Mouse (Mus musculus) left cerebral cortex, adult 8-10 months (tissue): Measurements from ENCODE around the gene Ttll5. TPM values are rescaled to one million over a fixed set of nuclear protein-coding genes. Genes with fewer than 3 reads are reported as not detected.

Experiments used
- DNase-seq, 2 experiments: peaks; one replicate each; pipeline ENCODE4 v3.0.0; 2022; ENCODE audit warnings: low spot score in 2 of 2
- total RNA-seq, 4 experiments: library from RNA; stranded (reverse); gene quantifications; 2 replicates each; pipeline ENCODE4 v1.2.4; 2022

Gene Ttll5
- total RNA-seq, 4 experiments from 2014 or later, result 42.6 to 50.6 (median 49.4) TPM

DNA sequence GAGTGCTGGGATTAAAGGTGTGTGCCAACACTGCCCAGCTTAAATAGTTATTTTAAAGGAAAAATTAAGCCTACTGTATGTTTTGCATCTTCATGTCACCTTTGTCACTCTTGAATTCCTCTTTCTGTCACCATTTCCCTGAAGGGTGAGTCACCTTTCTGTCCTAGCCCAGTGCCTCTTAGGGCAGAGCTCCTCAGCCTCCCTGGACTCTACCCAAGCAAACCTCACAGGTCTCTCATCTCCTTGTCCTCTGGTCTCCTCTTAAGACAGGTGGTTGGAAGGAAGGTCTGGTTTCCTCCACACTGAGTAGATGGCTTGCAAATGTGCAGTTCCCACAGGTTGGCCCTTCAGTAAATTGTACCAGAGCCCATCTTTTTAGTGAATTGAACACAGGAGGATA lies 143.4 kb downstream of the Ttll5 start:
- DNase-seq, result no peak

DNA sequence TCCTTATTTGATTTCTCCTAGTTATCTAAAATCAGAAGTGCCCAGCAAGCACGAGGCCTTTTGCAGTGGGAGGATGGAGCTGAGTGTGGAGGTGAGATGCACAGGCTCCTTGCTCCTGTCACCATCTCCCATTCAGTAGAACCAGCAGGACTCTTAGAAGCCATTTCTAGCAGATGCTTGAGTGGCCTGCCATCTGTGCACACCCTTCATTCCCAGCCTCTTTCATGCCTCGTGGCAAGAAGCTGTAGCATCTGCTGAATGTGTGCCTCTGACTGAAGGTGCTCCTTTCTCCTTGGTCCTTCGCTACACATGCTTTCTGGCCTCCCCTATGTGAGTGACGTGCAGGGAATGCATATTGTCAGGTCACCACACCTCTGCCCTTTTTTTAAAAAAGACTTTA lies 143.9 kb downstream of the Ttll5 start:
- peak in 1 of 2 experiments; percentile 55 for DNase-seq

DNA sequence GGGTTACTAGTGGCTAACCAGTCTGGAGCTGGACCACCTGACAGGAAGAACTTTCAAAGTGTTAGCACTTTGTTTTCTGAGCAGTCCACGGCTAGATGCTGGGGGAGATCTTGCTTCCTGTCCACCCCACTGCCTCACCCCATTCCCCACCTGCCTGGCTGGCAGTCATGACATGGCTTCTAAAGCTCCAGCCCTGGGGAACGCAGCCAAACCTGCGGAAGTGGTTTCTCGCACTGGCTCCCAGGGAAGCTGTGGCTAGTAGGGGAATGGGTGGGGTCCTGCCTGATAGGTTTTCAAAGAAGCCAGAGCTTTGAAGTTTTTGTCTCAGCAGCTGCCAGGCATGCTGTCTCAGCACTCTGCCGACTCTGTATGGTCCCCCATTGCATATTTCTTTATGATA lies 145.1 kb downstream of the Ttll5 start:
- no peak for DNase-seq

DNA sequence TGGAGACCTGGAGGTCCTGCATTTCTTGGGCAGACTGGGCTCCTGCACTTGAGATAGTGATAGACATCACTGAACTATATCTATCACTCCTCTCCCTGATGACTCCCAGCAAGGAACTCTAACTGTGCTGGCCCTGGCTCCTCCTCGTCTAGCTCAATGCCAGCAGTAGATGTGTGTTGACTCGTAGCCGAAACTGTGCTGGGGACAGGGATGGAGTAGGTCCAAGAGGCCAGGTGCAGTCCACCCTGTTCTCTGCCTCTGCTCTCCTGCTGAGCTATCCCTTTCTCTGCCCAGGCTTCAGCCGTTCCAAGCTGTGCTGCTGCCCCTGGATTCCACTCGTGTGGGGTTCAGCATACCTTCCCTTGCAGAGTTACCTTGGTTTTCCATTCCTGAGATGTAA lies 145.7 kb downstream of the Ttll5 start:
- DNase-seq, result no peak

DNA sequence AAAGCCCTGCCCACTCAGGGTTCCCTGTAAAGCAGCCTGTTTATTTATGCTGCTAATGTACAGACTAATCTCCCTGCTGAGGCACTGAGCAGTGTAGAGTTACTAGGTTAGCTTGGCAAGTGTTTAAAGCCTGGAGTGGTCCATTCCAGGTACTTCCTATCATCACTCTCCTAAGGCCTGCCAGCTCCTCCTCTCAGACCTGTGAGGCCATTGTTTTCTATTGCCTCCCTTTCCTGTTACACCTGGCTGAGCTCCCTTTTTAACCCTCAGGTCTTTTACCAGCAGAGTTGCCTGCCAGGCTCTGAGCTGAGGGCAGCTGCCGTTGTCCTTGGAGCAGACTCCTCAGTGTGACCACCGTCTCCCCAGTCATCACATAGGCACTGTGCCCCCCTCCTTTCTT lies 146.3 kb downstream of the Ttll5 start:
- DNase-seq, result no peak

DNA sequence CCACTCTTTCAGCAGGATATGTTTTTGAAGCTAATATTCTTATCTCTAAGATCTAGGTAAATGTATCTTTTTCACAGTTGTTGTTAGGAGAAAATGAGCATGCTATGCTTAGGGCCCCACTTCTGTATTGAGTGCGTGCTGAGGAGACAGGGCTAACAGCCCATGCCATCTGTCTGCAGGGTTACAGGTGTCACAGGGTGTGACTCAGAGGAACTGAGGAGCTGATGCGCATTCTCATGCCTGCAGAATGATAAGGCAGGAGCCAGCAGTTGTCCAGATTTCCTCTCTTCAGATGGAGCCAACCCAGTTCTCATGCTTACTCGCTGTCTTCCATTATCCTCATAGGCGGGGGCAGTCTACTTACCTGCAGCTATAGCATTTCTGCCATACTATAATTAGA lies 147.2 kb downstream of the Ttll5 start:
- DNase-seq, result no peak

DNA sequence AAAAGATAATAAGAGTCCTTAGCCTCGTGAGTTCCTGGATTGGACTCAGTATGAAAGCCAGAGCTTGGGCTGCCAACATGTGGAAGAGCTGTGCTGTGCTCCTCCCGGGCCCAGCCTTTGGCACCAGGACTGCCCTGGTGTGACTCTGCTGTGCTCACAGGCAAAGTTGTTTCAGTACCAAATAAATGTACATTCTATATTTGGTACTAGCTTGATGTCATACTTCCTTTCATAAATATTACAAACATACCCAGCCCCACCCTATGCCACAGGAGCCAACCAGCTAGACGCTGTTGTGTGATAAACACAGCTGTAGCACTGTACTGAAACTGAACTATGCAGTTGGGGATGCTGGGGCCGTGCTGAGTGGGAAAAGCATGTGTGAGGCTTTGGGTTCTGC lies 149.1 kb downstream of the Ttll5 start:
- no peak for DNase-seq

DNA sequence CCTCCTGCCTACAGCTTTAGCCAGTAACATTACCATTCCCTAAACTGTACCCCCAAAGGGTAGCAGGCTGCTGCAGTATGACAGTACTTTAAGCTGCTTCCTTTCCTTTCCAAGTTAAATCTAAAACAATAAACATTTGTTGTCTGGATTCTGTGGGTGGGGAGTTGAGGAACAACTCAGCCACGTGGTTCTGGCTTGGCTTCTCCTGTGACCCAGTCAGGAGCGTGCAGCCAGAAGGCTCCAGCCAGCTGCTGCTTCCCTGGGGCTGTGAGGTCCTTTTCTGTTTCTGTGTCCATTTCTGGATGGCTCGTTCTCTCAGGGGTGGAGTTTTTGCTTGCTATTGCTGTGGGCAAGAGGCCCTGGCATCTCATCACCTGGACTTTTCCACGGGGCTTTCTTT lies 149.6 kb downstream of the Ttll5 start:
- DNase-seq, result no peak

DNA sequence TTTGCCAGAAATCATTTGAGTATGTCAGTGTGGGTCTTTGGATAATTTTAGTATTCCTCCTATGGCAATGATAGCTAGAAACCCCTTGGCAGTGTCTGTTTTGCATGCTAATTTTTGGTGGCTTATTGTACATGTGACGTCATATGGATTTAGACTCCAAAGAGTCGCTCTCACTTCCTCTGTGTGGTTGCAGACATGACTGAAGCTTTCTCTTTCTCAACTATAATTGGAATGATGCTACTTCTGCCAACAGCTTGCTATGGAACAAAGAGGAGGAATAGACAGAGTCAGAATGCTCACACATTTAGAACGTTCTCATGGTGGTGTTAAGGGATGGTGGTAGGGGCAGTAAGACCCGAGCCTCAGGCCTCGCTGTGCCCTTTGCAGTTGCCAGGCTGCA lies 155.5 kb downstream of the Ttll5 start:
- DNase-seq, result no peak

DNA sequence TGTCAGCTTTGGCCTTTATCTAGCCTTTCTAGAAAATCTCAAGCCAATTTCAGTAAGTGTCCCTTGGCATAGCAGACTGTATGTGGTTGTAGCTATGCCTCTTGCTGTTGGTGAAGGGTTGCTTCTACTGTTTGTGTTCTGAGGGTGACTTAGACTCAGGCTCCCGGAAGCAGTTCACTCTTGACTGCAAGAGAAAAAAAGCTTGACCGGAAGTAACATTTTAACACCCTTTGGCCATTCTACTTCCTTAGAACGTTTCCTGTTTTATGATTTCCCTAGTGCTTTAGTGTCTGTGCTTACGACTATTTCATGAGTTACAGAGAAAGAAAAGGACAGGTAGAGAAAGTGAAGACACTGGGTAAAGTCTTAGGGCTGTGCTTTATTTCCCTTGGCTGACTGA lies 161.1 kb downstream of the Ttll5 start:
- no peak for DNase-seq

DNA sequence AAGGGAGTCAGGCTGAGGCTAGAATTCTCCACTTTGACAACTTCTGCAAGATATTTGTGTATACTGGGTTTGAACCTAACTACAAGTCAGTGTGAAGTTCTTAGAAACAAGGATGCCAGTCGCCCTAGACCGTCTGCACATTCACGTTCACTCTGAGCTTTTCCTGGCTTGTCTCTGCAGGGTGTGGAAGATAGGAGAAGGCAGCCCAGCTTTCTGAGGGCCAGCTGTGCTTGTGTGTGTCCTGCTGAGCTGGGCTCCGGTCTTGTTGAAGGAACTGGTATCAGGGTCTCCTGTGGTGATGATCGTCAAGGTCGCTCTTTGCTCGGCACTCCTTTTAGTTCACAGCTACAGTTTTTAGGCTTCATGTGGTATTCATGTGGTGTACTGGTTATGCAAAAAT lies 161.6 kb downstream of the Ttll5 start:
- no peak for DNase-seq

DNA sequence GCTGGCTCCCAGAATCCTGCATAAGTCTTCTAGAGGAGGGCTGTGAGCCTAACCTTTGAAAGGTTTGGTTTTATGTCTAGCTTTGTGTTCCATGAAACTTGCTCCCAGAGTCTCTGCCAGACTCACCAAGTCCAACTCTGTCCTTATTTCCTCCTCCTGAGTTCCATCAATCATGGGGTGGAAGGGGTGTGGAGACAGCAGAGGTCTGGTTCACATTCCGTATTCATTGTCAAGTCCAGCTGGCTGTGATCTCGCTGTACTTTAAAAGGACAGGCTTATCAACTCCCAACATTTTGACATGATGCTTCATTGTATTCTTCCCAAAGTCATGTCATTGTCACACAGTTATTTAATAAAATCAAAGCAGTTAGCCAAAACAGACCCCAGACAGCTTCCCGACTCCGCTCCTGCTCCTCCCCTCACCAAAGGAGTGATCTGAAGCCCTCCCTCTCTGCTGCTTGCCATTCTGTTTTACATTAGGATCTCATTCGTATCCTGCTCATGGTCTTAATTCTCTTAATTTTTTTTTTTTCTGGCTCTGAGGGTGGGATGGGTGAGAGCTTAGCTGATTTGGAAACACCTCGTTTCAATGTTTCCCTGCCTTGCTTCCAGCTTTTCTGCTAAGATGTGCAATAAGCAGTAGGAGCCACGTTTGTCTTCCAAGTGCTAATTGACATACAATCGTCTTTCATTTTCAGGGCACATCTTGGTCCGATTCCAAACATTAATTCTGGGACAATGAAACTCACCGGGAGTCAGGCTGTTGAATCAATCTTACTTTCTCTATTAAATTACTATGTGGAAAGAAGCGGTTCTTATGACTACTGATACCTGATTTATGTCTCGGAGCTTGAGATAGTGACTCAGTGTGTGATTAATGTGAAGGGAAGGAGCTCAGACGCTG lies 162.3 kb downstream of the Ttll5 start:
- DNase-seq, result no peak

DNA sequence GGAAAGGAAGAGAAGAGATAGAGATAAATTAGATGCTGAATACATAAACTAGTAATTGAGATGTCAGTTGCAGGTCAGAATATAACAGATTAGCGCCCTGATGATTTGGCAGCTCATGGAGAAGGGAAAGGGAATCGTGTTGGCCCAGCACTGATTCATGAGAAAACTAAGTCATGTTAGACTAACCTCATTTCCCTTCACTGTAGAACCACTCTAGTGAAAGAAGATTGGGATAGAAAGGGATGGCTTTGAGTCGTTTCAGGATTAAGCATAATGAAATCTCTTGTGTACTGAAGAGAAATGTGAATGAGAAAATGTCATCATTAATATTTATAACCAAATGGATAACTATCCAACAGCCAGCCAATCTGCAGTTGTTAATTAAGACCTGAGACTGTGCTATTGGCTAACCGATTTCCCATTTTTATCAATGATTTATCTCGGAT lies 163.0 kb downstream of the Ttll5 start:
- no peak for DNase-seq

DNA sequence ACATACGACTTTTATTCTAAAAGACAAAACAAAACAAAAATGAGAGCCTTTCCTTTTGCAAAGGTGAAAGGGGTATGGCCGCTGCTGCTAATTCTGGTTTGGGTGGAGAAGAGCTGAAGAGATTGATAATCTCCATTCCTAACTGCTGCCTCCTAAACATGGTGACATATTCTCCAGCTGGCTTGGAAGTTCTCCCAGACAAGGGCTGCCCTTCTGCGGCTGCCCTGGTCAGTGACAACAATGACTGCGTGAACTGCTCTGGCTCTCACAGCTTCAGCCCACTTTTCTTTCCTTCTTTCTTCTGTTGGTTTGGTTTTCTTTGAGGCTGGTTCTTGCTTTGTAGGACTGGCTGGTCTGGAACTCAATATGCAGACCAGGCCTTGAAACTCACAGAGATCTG lies 163.7 kb downstream of the Ttll5 start:
- DNase-seq, result no peak

DNA sequence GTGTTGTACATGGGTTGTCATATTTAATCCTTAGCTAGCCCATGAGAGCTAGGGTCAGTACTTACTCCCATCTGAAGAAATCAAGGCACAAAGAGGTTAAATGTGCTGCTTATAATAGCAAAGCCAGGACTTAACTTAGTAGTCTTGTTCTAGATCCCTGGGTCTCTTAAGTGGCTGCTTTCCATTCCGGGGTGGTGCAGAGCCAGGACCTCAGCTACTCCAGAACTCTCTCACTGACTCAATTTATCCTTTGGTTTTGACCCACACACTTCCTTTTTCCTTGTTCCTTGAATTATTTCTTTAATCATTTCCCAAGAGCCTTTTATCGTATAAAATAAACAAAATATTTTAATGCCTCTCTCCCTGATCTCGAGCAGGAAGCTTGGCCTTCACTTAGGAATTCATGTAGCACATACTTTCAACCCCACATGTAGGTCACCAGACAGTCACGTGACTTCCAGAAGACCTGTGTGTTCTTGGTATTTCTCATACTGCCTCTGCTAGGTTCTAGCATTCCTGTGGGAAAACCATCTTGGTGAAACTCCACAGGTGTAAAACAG lies 164.4 kb downstream of the Ttll5 start:
- no peak for DNase-seq

DNA sequence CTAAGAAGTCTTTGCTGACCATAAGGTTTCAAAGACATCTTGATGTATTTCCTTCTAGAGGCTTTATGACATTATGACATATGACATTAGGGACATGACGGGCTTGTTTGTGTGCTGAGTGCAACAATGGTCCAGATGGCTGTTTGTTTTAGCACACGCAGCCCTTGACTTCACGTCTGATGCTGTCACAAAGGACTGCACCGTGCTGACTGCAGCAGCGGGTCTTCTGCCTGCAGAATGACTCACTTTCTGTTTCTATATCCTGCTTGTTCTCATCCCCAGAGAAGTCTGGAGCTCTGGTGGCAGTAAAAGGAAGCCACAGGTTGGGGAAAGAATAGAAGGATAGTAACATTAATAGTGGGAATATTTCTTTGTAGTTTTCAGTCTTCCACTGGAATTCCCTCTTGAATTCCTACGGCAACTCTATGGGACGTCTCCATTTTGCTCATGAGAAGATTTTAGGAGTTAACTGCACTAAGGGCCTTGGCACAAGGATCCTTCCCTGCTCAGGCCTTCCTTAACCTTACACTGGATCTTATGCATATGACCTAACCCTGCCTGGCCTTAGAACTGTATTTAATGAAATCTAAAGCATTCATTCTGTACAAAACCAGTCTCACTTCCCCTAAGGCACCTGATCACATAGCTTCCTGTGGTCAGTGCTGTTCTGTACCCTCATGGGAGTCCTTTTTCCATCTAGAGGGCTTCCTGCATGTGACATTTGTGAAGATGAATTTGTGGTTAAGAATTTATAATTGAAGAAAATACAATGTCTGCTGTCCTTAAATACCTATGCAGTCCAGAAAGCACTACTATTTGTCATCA lies 167.8 kb downstream of the Ttll5 start:
- no peak for DNase-seq

DNA sequence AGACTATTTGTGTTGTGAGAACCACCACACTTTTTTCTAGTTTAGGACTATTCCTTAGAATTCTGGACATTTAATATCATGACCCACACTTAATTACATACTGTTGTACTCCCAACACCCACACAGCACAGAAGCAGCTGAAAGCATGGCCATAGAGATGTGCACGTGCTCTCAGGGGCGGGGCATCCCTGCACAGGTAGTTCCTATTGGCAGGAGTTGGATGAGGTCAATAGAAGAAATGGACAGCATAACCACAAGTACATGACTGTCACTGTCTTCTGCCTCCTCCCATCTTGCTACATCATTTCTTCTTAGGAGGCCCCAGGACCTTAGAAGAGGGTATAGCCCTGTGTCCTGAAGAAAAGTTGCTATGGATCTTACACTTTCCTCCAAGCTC lies 168.4 kb downstream of the Ttll5 start:
- DNase-seq, result no peak

DNA sequence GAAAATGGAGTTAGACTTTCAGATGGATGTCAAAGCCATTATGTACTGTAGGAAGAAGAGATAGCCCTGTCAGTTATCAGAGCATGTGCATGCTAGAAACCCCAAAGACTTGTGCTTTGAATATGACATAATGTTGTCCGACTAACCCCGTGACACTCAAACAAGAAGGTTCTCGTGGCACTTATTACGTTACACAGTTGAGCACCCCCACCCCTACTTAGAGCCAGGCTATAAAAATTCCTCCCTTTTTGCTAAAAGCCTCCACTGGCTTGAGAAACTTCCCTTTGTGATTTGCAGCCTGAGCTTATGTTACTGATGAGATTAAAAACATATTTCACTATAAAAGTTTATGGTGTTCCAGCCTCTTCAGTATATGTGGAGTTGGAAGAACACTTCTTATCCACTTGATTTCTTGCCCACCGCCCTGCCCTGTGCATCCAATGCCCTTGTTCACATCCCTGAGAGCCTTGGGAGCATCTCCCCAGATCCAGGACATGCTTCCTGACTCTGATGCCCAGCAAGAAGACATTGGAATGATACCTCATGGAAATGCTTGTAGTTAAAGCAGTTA lies 169.4 kb downstream of the Ttll5 start:
- no peak for DNase-seq

DNA sequence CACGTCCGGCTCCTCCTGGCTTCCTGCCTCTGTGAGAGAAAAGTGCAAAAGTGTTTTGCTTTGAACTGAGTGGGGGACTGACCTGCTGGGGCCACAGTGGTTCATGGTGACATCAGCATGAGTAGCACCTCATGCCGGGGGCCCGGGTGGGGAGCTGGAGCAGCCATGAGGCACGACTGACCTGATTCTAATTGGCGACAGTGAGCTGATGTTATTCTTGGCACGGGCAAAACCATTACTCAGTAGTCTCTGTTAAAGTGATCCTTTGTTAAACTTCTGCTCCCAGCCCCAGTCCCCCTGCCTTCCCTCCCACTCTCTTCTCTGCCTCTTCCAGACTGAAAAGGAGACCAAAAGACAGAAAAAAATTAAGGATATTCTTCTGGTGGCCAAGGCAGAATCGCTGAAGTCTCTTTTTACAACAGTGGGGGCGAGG lies 176.2 kb downstream of the Ttll5 start:
- DNase-seq, result peak in 1 of 2 experiments; percentile 68

DNA sequence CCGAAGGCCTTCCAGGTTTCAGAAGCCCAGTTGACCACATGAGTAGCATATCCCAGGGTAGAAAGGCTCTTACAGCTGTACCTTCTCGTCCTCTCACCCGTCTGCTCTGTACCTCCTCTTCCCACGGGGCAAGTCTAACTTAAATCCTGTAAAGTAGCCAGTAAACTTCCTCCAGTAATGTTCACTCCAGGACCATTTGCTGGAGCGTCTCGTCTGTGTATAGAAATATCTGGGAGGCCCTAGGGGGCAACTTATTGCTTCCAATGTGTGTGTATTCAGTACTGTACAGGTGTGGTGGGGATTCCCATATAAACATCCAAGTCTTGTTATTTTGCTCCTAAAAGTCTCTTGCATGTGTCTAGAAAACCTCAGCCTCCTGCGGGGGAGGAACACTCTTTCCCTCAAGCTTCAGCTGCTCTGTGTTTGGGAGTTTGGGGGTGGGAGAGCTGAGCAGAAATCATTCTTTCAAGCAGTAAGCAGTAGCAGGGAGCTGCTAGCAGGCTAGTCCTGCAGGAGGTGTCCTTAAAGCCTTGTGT lies 176.7 kb downstream of the Ttll5 start:
- peak; percentile 28 to 74 for DNase-seq

DNA sequence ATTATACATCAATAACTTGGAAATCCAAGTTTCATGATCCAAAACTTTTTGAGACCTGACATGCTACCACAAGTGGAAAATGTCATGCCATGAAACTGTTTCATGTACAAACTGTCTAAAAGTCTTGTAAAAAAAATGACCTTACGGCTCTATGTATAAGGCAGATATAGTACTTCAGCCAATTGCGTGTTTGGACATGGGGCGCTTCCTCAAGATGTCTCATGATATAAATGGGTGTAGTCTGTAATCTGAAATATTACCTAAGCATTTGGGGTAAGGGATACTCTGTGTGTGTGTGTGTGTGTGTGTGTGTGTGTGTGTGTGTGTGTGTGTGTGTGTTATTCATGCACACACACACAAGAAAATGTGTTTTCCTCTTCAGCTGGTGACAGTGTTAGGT lies 180.2 kb downstream of the Ttll5 start:
- no peak for DNase-seq

DNA sequence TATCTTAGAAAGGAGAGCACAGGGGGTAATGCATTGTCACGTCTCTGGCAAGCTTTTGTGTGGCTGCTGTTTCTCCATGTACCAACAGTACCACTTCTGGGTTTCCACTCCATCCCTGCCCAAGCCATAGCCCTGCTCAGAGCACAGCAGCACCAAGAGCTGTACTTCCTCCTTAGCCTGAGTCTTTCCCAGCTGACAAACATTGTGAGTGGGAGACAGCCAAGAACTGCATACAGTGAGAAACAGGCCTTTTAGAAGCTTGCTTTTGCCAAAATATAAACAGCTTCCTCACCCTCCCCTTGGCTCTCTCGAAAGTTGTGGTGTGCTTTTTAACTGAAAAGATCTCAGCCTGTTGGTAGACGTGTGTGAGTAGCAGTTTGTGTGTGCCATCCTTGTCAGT lies 182.9 kb downstream of the Ttll5 start:
- no peak for DNase-seq
